Mouse (Mus musculus): ENCODE data around the gene Cxxc4. TPM values are rescaled to one million over a fixed set of nuclear protein-coding genes. Genes with fewer than 3 reads are reported as not detected.

Gene Cxxc4
- polyA plus RNA-seq, 1 experiment: 0.38 TPM

- TF ChIP-seq CTCF (IDR thresholded peaks at IDR 0.05; ENCODE audit: borderline replicate concordance, control insufficient read depth, extremely low read depth, insufficient read depth, low read length, poor library complexity) (no peak), POLR2A (IDR thresholded peaks at IDR 0.05; ENCODE audit: control insufficient read depth, extremely low read depth, insufficient read depth, low read length, poor library complexity) (no peak)
- Histone ChIP-seq H3K4me3 (ENCODE audit: control insufficient read depth, insufficient read depth, low read length) (no peak overlapping the region), H3K36me3 (ENCODE audit: control insufficient read depth, insufficient read depth, low read length) (no peaks in the 10 kb centered on the region), H3K27me3 (ENCODE audit: control insufficient read depth, insufficient read depth, low read length) (no peaks in the 10 kb centered on the region), H3K4me1 (replicated peaks; ENCODE audit: control insufficient read depth, insufficient read depth, low read length) (no peaks in the 10 kb centered on the region), H3K27ac (ENCODE audit: control insufficient read depth, insufficient read depth, low read length) (no peak overlapping the region)
- DNase-seq: no peak
- 53% methylated on average over 14 of the region's 14 CpGs for WGBS
These were observed 45.5 kb downstream of the Cxxc4 start for GRCm38 (mm10) chr3:134281527-134282370.

DNA sequence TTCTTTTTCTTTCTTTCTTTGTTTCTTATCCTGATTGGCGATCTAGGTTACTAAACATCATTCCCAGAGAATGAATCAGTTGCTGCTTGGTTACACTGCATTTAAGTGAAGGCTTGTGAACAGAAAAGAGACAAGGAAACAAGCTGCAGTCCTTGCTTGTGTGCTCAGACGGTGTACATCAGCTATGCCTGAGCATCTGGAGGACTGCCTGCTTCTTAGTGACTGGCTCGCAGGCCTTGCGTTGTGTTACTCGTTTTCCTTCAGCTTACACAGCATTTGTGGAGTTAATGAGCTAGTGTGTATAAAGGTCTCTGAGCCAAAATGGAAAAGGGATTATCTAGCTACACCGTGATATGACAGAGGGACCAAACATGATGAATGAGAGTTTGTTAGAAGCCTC is 58.9 kb downstream of the Cxxc4 start:
- Histone ChIP-seq H3K4me3 (ENCODE audit: control insufficient read depth, insufficient read depth, low read length) (no peak overlapping the region), H3K27me3 (ENCODE audit: control insufficient read depth, insufficient read depth, low read length) (no peaks in the 10 kb centered on the region), H3K4me1 (replicated peaks; ENCODE audit: control insufficient read depth, insufficient read depth, low read length) (no peaks in the 10 kb centered on the region), H3K36me3 (ENCODE audit: control insufficient read depth, insufficient read depth, low read length) (no peaks in the 10 kb centered on the region), H3K27ac (ENCODE audit: control insufficient read depth, insufficient read depth, low read length) (no peak overlapping the region)
- DNase-seq: no peak
- TF ChIP-seq CTCF (IDR thresholded peaks at IDR 0.05; ENCODE audit: borderline replicate concordance, control insufficient read depth, extremely low read depth, insufficient read depth, low read length, poor library complexity) (no peak), POLR2A (IDR thresholded peaks at IDR 0.05; ENCODE audit: control insufficient read depth, extremely low read depth, insufficient read depth, low read length, poor library complexity) (no peak)
- WGBS: 92% methylated on average over 6 of the region's 6 CpGs

DNA sequence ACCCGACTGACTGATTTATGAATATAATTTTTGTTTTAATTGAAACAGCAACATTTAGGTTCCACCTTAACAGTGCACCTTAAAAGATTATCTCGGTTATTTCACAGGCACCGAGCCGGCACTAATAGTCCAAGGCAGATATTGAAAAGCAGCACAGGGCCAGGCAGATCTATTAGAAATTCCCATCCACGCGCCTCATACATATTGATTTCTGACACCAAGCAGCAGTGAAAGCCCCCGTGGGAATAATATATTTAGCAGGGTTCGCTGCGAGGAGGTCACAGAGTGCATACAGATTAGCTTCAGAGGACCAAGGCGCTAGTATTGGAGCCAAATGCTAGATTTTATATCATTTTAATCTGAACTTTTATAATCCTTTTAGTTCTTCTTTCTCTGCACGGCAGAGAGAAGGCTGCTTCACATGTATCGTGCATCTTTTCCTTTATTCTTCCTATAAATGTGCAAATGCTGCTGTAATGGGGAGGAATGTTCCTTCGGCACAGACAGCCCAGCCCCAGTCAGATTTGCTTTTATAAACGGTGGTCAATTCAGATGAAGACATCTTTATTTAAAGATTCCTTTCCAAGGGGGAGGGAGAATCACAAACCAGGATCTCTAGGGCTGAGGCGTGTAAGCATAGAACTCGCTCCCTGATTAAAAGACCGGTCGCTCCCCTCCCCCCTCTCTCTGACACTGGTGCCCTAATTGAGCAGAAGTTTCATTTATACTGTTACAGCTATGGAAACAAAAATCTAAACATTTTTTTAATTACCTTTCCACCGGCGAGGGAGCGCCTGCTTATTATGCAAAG is 66.6 kb downstream of the Cxxc4 start:
- H3K36me3 ChIP-seq (ENCODE audit: control insufficient read depth, insufficient read depth, low read length): no peaks in the 10 kb centered on the region
- no peak for DNase-seq
- TF ChIP-seq POLR2A (IDR thresholded peaks at IDR 0.05; ENCODE audit: control insufficient read depth, extremely low read depth, insufficient read depth, low read length, poor library complexity) (no peak), CTCF (IDR thresholded peaks at IDR 0.05; ENCODE audit: borderline replicate concordance, control insufficient read depth, extremely low read depth, insufficient read depth, low read length, poor library complexity) (no peak)
- H3K4me1 ChIP-seq (replicated peaks; ENCODE audit: control insufficient read depth, insufficient read depth, low read length): no peaks in the 10 kb centered on the region
- no peak overlapping the region for H3K27ac ChIP-seq (ENCODE audit: control insufficient read depth, insufficient read depth, low read length)
- 78% methylated on average over 21 of the region's 21 CpGs for WGBS
- no peaks in the 10 kb centered on the region for H3K27me3 ChIP-seq (ENCODE audit: control insufficient read depth, insufficient read depth, low read length)
- H3K4me3 ChIP-seq (ENCODE audit: control insufficient read depth, insufficient read depth, low read length): no peak overlapping the region

DNA sequence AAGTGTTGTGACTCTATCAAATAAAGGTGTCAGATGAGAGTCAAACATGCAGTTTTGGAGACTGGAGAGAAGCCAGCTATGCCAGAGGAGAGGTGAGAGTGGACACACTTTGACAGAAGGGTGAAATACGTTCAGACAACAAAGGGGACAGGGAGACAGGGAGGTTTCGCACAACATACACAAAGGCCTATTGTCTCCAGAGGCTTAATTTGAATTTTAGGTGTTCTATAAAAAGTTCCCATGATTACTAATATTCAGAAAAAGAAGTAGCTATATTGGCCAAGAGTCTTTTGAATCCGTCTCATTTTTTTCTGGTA is 67.2 kb downstream of the Cxxc4 start:
- DNase-seq: no peak
- Histone ChIP-seq H3K27me3 (ENCODE audit: control insufficient read depth, insufficient read depth, low read length) (no peaks in the 10 kb centered on the region), H3K4me1 (replicated peaks; ENCODE audit: control insufficient read depth, insufficient read depth, low read length) (no peaks in the 10 kb centered on the region), H3K4me3 (ENCODE audit: control insufficient read depth, insufficient read depth, low read length) (no peak overlapping the region), H3K36me3 (ENCODE audit: control insufficient read depth, insufficient read depth, low read length) (no peaks in the 10 kb centered on the region), H3K27ac (ENCODE audit: control insufficient read depth, insufficient read depth, low read length) (no peak overlapping the region)
- 82% methylated on average over 3 of the region's 3 CpGs for WGBS
- TF ChIP-seq CTCF (IDR thresholded peaks at IDR 0.05; ENCODE audit: borderline replicate concordance, control insufficient read depth, extremely low read depth, insufficient read depth, low read length, poor library complexity) (no peak), POLR2A (IDR thresholded peaks at IDR 0.05; ENCODE audit: control insufficient read depth, extremely low read depth, insufficient read depth, low read length, poor library complexity) (no peak)

- H3K4me3 ChIP-seq (ENCODE audit: control insufficient read depth, insufficient read depth, low read length): no peak overlapping the region
- DNase-seq: no peak
- no peak overlapping the region for H3K27ac ChIP-seq (ENCODE audit: control insufficient read depth, insufficient read depth, low read length)
- no peaks in the 10 kb centered on the region for H3K27me3 ChIP-seq (ENCODE audit: control insufficient read depth, insufficient read depth, low read length)
- H3K36me3 ChIP-seq (ENCODE audit: control insufficient read depth, insufficient read depth, low read length): no peaks in the 10 kb centered on the region
- TF ChIP-seq CTCF (IDR thresholded peaks at IDR 0.05; ENCODE audit: borderline replicate concordance, control insufficient read depth, extremely low read depth, insufficient read depth, low read length, poor library complexity) (no peak), POLR2A (IDR thresholded peaks at IDR 0.05; ENCODE audit: control insufficient read depth, extremely low read depth, insufficient read depth, low read length, poor library complexity) (no peak)
- 83% methylated on average over 4 of the region's 4 CpGs for WGBS
- H3K4me1 ChIP-seq (replicated peaks; ENCODE audit: control insufficient read depth, insufficient read depth, low read length): no peaks in the 10 kb centered on the region
These were observed 70.2 kb downstream of the Cxxc4 start for GRCm38 (mm10) chr3:134306507-134306906.

DNA sequence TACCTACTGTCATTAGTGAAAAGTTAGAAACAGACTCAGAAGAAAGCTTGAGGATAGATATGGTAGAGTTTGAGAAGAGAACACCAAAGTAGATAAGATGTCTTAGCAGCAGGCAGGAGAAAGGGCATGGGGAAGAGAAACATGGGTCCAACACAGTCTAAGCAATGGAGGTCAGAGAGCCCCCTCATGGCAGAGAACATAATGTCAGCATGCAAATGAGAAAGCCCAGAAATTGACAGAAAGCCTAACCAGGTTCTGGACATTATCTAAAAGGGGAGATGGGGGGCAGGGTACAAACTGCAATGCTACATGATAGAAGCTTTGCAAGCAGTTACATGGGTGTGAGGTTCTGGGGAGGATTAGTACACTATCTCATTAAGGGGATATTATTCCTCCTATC is 71.5 kb downstream of the Cxxc4 start:
- H3K27ac ChIP-seq (ENCODE audit: control insufficient read depth, insufficient read depth, low read length): no peak overlapping the region
- H3K27me3 ChIP-seq (ENCODE audit: control insufficient read depth, insufficient read depth, low read length): no peaks in the 10 kb centered on the region
- H3K4me3 ChIP-seq (ENCODE audit: control insufficient read depth, insufficient read depth, low read length): no peak overlapping the region
- no peak for DNase-seq
- no peaks in the 10 kb centered on the region for H3K36me3 ChIP-seq (ENCODE audit: control insufficient read depth, insufficient read depth, low read length)
- TF ChIP-seq POLR2A (IDR thresholded peaks at IDR 0.05; ENCODE audit: control insufficient read depth, extremely low read depth, insufficient read depth, low read length, poor library complexity) (no peak), CTCF (IDR thresholded peaks at IDR 0.05; ENCODE audit: borderline replicate concordance, control insufficient read depth, extremely low read depth, insufficient read depth, low read length, poor library complexity) (no peak)
- H3K4me1 ChIP-seq (replicated peaks; ENCODE audit: control insufficient read depth, insufficient read depth, low read length): no peaks in the 10 kb centered on the region

Measured in thymus, adult 2 months (tissue).